Mouse (Mus musculus): ENCODE measurements at regions not wholly inside any gene's neighbourhood (a gene's known extent, or its start where the extent isn't known, plus 50 kb on each side); places are given as distances from the start of the nearest gene placed in this dataset.

- TF ChIP-seq POLR2A (IDR thresholded peaks at IDR 0.05; ENCODE audit: insufficient read depth, low read depth, low read length) = no peak
- TF ChIP-seq CTCF (IDR thresholded peaks at IDR 0.05; ENCODE audit: insufficient read depth, low read depth, low read length) = no peak
- 16% methylated on average over 1 of the region's 1 CpGs for WGBS
Observed at GRCm38 (mm10) chr12:26855091-26855516, 386.1 kb downstream of the Cmpk2 start.

GRCm38 (mm10) chr12:26844917-26845316 is 375.9 kb downstream of the Cmpk2 start:
- 81% methylated on average over 12 of the region's 12 CpGs for WGBS
- H3K4me3 ChIP-seq (ENCODE audit: insufficient read depth, low read depth, low read length) = no peak overlapping the region
- no peaks in the 10 kb centered on the region for H3K4me1 ChIP-seq (ENCODE audit: control insufficient read depth, insufficient read depth, low read length)
- no peak for TF ChIP-seq CTCF (IDR thresholded peaks at IDR 0.05; ENCODE audit: insufficient read depth, low read depth, low read length)
- no peak for TF ChIP-seq POLR2A (IDR thresholded peaks at IDR 0.05; ENCODE audit: insufficient read depth, low read depth, low read length)
- H3K27ac ChIP-seq (ENCODE audit: insufficient read depth, low read depth, low read length) = no peak overlapping the region

More at GRCm38 (mm10) chr12:26855091-26855516, 386.1 kb downstream of the Cmpk2 start:
- no peak overlapping the region for H3K27ac ChIP-seq (ENCODE audit: insufficient read depth, low read depth, low read length)
- no peak overlapping the region for H3K4me3 ChIP-seq (ENCODE audit: insufficient read depth, low read depth, low read length)
- H3K4me1 ChIP-seq (ENCODE audit: control insufficient read depth, insufficient read depth, low read length) = 0 out of 2 replicates have a peak, but pooled peaks cover 2% of the 10 kb centered on the region

- Histone ChIP-seq H3K4me3 (ENCODE audit: insufficient read depth, low read depth, low read length) (no peak overlapping the region), H3K27ac (ENCODE audit: insufficient read depth, low read depth, low read length) (no peak overlapping the region), H3K4me1 (ENCODE audit: control insufficient read depth, insufficient read depth, low read length) (no peaks in the 10 kb centered on the region)
- no peak for TF ChIP-seq CTCF (IDR thresholded peaks at IDR 0.05; ENCODE audit: insufficient read depth, low read depth, low read length)
- WGBS = 68% methylated on average over 5 of the region's 5 CpGs
Observed at GRCm38 (mm10) chr12:26842696-26843095, 373.7 kb downstream of the Cmpk2 start.

- H3K4me3 ChIP-seq (ENCODE audit: insufficient read depth, low read depth, low read length) = no peak overlapping the region
- H3K4me1 ChIP-seq (ENCODE audit: control insufficient read depth, insufficient read depth, low read length) = no peaks in the 10 kb centered on the region
- TF ChIP-seq POLR2A (IDR thresholded peaks at IDR 0.05; ENCODE audit: insufficient read depth, low read depth, low read length) (no peak), CTCF (IDR thresholded peaks at IDR 0.05; ENCODE audit: insufficient read depth, low read depth, low read length) (no peak)
- H3K27ac ChIP-seq (ENCODE audit: insufficient read depth, low read depth, low read length) = no peak overlapping the region
- 60% methylated on average over 3 of the region's 3 CpGs for WGBS
Observed at GRCm38 (mm10) chr12:26821257-26821968, 352.4 kb downstream of the Cmpk2 start.

- no peak for TF ChIP-seq POLR2A (IDR thresholded peaks at IDR 0.05; ENCODE audit: insufficient read depth, low read depth, low read length)
- TF ChIP-seq CTCF (IDR thresholded peaks at IDR 0.05; ENCODE audit: insufficient read depth, low read depth, low read length) = no peak
- WGBS = 93% methylated on average over 3 of the region's 3 CpGs
- Histone ChIP-seq H3K4me3 (ENCODE audit: insufficient read depth, low read depth, low read length) (no peak overlapping the region), H3K4me1 (ENCODE audit: control insufficient read depth, insufficient read depth, low read length) (no peaks in the 10 kb centered on the region), H3K27ac (ENCODE audit: insufficient read depth, low read depth, low read length) (no peak overlapping the region)
Observed at GRCm38 (mm10) chr12:26817866-26818265, 348.9 kb downstream of the Cmpk2 start.

GRCm38 (mm10) chr12:26815771-26816170 is 346.8 kb downstream of the Cmpk2 start:
- WGBS = 84% methylated on average over 8 of the region's 8 CpGs

GRCm38 (mm10) chr12:26810565-26811177 is 341.7 kb downstream of the Cmpk2 start:
- 93% methylated on average over 5 of the region's 5 CpGs for WGBS
- Histone ChIP-seq H3K4me1 (ENCODE audit: control insufficient read depth, insufficient read depth, low read length) (no peaks in the 10 kb centered on the region), H3K27ac (ENCODE audit: insufficient read depth, low read depth, low read length) (no peak overlapping the region), H3K4me3 (ENCODE audit: insufficient read depth, low read depth, low read length) (no peak overlapping the region)
- TF ChIP-seq POLR2A (IDR thresholded peaks at IDR 0.05; ENCODE audit: insufficient read depth, low read depth, low read length) (no peak), CTCF (IDR thresholded peaks at IDR 0.05; ENCODE audit: insufficient read depth, low read depth, low read length) (no peak)

More at GRCm38 (mm10) chr12:26815771-26816170, 346.8 kb downstream of the Cmpk2 start:
- Histone ChIP-seq H3K4me3 (ENCODE audit: insufficient read depth, low read depth, low read length) (no peak overlapping the region), H3K4me1 (ENCODE audit: control insufficient read depth, insufficient read depth, low read length) (no peaks in the 10 kb centered on the region), H3K27ac (ENCODE audit: insufficient read depth, low read depth, low read length) (no peak overlapping the region)
- TF ChIP-seq CTCF (IDR thresholded peaks at IDR 0.05; ENCODE audit: insufficient read depth, low read depth, low read length) = no peak
- TF ChIP-seq POLR2A (IDR thresholded peaks at IDR 0.05; ENCODE audit: insufficient read depth, low read depth, low read length) = no peak

GRCm38 (mm10) chr12:26809670-26810069 is 340.7 kb downstream of the Cmpk2 start:
- Histone ChIP-seq H3K4me3 (ENCODE audit: insufficient read depth, low read depth, low read length) (no peak overlapping the region), H3K27ac (ENCODE audit: insufficient read depth, low read depth, low read length) (no peak overlapping the region), H3K4me1 (ENCODE audit: control insufficient read depth, insufficient read depth, low read length) (no peaks in the 10 kb centered on the region)
- 18% methylated on average over 4 of the region's 4 CpGs for WGBS
- no peak for TF ChIP-seq CTCF (IDR thresholded peaks at IDR 0.05; ENCODE audit: insufficient read depth, low read depth, low read length)
- no peak for TF ChIP-seq POLR2A (IDR thresholded peaks at IDR 0.05; ENCODE audit: insufficient read depth, low read depth, low read length)

- no peak overlapping the region for H3K4me3 ChIP-seq (ENCODE audit: insufficient read depth, low read depth, low read length)
- TF ChIP-seq CTCF (IDR thresholded peaks at IDR 0.05; ENCODE audit: insufficient read depth, low read depth, low read length) (no peak), POLR2A (IDR thresholded peaks at IDR 0.05; ENCODE audit: insufficient read depth, low read depth, low read length) (no peak)
- 80% methylated on average over 5 of the region's 5 CpGs for WGBS
- H3K4me1 ChIP-seq (ENCODE audit: control insufficient read depth, insufficient read depth, low read length) = no peaks in the 10 kb centered on the region
- no peak overlapping the region for H3K27ac ChIP-seq (ENCODE audit: insufficient read depth, low read depth, low read length)
Observed at GRCm38 (mm10) chr12:26802542-26802941, 333.5 kb downstream of the Cmpk2 start.
